Comparison of ENCODE assay signal across 16 mouse cellular contexts in genomic region chr11:3311586-3312347, GRCm38 (mm10).
"Had no signal": no experiment of that assay in that cellular context is flagged by ENCODE, and none has a peak within 500 bp of the region (broad histone marks: within the 10 kb centered on the region; RNA-seq: fewer than 3 reads in every experiment).

No protein-coding gene starts in this region.

- ATAC-seq: intestine, postnatal 0 days; liver, postnatal 0 days; midbrain, embryonic 15.5 days had no signal

- H3K9ac ChIP-seq: limb, embryonic 12.5 days; liver, postnatal 0 days; lung, embryonic 15.5 days; midbrain, embryonic 15.5 days; neural tube, embryonic 12.5 days had no signal

- H3K27ac ChIP-seq: kidney, postnatal 0 days; layer of hippocampus, adult 2 months; left cerebral cortex, adult 2 months; limb, embryonic 12.5 days; lung, embryonic 15.5 days; macrophage; midbrain, embryonic 15.5 days; neural tube, embryonic 12.5 days; stomach, postnatal 0 days had no signal

- H3K4me2 ChIP-seq: limb, embryonic 12.5 days; lung, embryonic 15.5 days; midbrain, embryonic 11.5 days; midbrain, embryonic 15.5 days; neural tube, embryonic 12.5 days had no signal

- H3K4me1 ChIP-seq: lung, embryonic 15.5 days; midbrain, embryonic 15.5 days; neural tube, embryonic 12.5 days had no signal

- H3K27me3 ChIP-seq: limb, embryonic 12.5 days; lung, embryonic 15.5 days; megakaryocyte, embryonic 14.5 days; midbrain, embryonic 15.5 days; neural tube, embryonic 12.5 days had no signal

- H3K9me3 ChIP-seq: limb, embryonic 12.5 days; lung, embryonic 15.5 days; megakaryocyte, embryonic 14.5 days; midbrain, embryonic 15.5 days; neural tube, embryonic 12.5 days had no signal

- H3K4me3 ChIP-seq: layer of hippocampus, adult 2 months; left cerebral cortex, adult 2 months; limb, embryonic 12.5 days; lung, embryonic 15.5 days; midbrain, embryonic 15.5 days; neural tube, embryonic 12.5 days had no signal

- DNase-seq: kidney, adult 8-10 months; kidney, postnatal 4 days; liver, postnatal 0 days; lung, postnatal 14 days had no signal
